Mouse (Mus musculus): ENCODE measurements at regions not wholly inside any gene's neighbourhood (a gene's known extent, or its start where the extent isn't known, plus 50 kb on each side); places are given as distances from the start of the nearest gene placed in this dataset.

DNA sequence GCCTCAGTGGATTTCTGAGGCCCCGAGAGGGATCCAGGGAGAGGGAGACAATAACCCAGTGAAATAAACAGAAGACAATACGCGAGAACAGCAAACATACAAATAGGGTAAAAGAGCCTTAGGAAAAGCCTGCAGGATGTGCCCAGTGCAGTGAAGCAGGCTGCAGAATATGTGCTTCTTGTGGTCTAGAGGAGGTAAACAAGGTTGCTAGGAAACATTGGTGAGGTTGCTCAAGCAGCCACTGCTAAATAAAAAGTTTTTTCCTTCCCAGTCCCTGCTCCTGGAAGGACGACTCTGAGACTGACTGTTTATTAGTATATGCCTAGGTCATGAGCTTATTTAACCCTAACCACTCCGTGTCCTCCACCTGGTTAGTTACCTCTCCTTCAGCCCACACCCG, 201.5 kb downstream of the Gadd45g start:
- peak in 1 of 2 experiments; percentile 41 for DNase-seq (ENCODE audit: low spot score in 2 of 2)

- no peak for DNase-seq (ENCODE audit: low spot score in 2 of 2)
These were observed 202.3 kb downstream of the Gadd45g start for GRCm38 (mm10) chr13:52048777-52049176.

GRCm38 (mm10) chr13:52049249-52049648, 202.8 kb downstream of the Gadd45g start:
- DNase-seq (ENCODE audit: low spot score in 2 of 2): no peak

GRCm38 (mm10) chr13:52055741-52056140, 209.3 kb downstream of the Gadd45g start:
- no peak for DNase-seq (ENCODE audit: low spot score in 2 of 2)

DNA sequence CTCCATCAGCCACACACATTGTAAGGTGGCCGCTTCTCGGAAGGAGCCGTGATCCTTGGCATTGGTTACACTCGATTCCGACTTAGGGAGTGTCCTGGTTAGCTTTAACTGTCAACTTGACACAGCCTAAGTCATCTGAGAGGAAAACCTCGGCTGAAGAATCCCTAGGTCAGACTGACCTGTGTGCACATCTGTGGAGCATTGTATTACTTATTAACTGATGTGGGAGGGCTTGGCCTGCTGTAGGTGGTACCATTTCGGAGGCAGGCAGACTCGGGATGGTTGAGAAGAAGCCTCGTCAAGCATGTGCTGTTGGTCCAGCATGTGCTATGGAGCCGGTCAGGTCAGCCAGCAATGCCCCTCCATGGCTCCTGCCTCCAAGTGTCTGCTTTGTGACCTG, 211.0 kb downstream of the Gadd45g start:
- DNase-seq (ENCODE audit: low spot score in 2 of 2): no peak

DNA sequence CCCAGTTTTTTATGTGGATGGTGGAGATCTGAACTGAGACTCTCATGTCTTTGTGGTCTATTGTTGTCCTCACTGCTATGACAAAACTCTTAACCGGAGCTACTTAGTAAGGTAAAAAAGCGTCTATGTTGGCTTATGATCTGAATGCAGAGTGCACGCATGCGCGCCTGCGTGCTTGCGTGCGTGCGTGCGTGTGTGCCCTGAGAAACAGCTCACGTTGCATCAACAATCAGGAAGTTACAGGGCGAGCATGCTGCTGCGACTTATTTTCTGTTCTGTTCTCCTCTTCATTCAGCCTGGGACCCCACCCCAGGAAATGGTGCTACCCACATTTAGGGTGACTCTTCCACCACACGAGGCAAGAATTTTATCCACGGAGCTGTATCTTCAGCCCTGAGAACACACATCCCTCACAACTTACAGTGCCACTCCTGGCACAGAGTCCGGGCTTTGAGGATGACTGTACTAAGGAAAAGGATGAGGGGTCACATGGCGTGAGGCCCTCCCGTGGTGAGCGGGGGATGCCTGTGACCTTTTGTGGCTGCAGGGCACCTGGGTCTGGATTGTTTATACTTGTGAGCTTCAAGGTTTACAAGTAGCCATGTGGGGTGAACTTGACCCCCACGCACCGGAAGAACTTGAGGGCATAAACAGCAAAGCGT, 213.4 kb downstream of the Gadd45g start:
- no peak for DNase-seq (ENCODE audit: low spot score in 2 of 2)

DNA sequence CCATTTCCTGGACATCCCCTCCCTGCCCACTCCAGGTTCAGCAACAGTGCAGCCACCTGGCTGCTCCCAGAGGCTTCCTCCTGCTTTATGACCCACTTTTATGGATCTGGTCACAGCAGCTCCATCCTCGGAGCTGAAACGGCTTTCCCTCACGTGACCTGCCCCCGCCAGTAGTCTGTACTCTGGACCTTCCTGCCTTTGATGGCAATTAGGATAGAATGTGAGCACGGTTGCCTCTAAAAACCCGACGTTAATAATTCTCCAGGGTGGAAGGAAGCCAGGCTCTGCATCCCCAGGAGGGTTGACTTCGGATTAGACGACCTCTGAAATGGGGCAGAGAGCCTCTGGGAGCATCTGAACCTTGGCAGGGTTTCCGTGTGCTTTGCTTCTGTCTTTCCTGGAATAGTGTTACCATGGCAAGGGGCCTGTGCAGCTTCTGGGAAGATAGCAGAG, 214.0 kb downstream of the Gadd45g start:
- DNase-seq (ENCODE audit: low spot score in 2 of 2): no peak

GRCm38 (mm10) chr13:52061454-52061853, 215.0 kb downstream of the Gadd45g start:
- DNase-seq (ENCODE audit: low spot score in 2 of 2): no peak

- no peak for DNase-seq (ENCODE audit: low spot score in 2 of 2)
These were observed 215.4 kb downstream of the Gadd45g start for GRCm38 (mm10) chr13:52061881-52062280.

- no peak for DNase-seq (ENCODE audit: low spot score in 2 of 2)
These were observed 216.1 kb downstream of the Gadd45g start for GRCm38 (mm10) chr13:52062576-52062975.

GRCm38 (mm10) chr13:52065274-52065673, 218.8 kb downstream of the Gadd45g start:
- no peak for DNase-seq (ENCODE audit: low spot score in 2 of 2)

DNA sequence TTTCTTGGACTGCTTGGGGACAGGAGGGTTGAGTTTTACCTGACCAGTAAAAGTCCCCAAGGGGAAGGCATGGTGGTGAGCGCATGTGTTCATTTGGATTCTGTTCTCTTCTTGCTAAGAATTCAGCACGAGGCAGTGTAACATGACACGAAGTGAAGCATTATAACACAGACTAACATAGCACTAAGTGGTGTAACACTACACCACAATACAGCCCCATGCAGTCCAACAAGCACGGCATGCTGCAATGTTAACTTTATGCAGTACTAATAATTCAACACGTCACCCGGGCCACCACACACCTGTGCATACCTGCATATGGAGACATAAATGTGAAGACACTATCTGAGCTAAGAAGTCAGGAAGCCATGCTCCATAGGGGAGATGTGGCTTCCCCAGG, 219.2 kb downstream of the Gadd45g start:
- no peak for DNase-seq (ENCODE audit: low spot score in 2 of 2)

- DNase-seq (ENCODE audit: low spot score in 2 of 2): no peak
These were observed 220.6 kb downstream of the Gadd45g start for GRCm38 (mm10) chr13:52067048-52067447.

- no peak for DNase-seq (ENCODE audit: low spot score in 2 of 2)
These were observed 222.5 kb downstream of the Gadd45g start for GRCm38 (mm10) chr13:52068886-52069439.

- no peak for DNase-seq (ENCODE audit: low spot score in 2 of 2)
These were observed 223.2 kb downstream of the Gadd45g start for GRCm38 (mm10) chr13:52069714-52070113.

GRCm38 (mm10) chr13:52070731-52071663, 224.5 kb downstream of the Gadd45g start:
- no peak for DNase-seq (ENCODE audit: low spot score in 2 of 2)

GRCm38 (mm10) chr13:52077616-52078015, 231.1 kb downstream of the Gadd45g start:
- peak; percentile 40 to 67 for DNase-seq (ENCODE audit: low spot score in 2 of 2)

- no peak for DNase-seq (ENCODE audit: low spot score in 2 of 2)
These were observed 232.1 kb downstream of the Gadd45g start for GRCm38 (mm10) chr13:52078561-52078960.

- DNase-seq (ENCODE audit: low spot score in 2 of 2): peak in 1 of 2 experiments; percentile 31
These were observed 233.3 kb downstream of the Gadd45g start for GRCm38 (mm10) chr13:52079678-52080246.

GRCm38 (mm10) chr13:52083601-52084455, 237.3 kb downstream of the Gadd45g start:
- DNase-seq (ENCODE audit: low spot score in 2 of 2): no peak

DNA sequence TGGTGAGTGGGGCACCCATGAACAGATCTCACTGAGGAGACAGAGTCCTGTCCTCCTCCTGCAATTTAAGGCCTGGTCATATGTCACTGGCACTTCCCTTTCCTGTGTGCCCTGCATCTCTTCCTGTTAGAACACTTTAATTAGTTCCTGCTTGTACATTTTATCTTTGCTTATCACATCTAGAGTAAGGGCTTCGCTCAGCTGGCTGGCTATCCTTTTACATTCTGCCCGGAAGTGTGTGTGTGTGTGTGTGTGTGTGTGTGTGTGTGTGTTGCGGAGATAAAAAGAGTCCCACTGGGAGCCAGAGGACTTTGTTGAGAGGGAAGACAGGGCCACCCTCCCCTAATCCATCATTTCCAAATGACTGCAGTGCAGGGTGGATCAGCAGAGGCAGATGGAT, 238.6 kb downstream of the Gadd45g start:
- DNase-seq (ENCODE audit: low spot score in 2 of 2): no peak
